Mouse (Mus musculus): ENCODE results near the gene Tmem191c. TPM values are rescaled to one million over a fixed set of nuclear protein-coding genes. Genes with fewer than 3 reads are reported as not detected.

Gene Tmem191c
- polyA plus RNA-seq, 1 experiment from 2014 or later = 31.9 TPM

GRCm38 (mm10) chr16:17307461-17307860 lies 31.6 kb downstream of the Tmem191c start:
- 92% methylated on average over 5 of the region's 5 CpGs for WGBS
- H3K4me2 ChIP-seq = no peak overlapping the region
- H3K36me3 ChIP-seq = peaks cover 94% of the 10 kb centered on the region
- ATAC-seq (ENCODE audit: low read depth) = no peak
- H3K27ac ChIP-seq (replicated peaks) = no peak overlapping the region
- H3K4me3 ChIP-seq = no peak overlapping the region
- no peaks in the 10 kb centered on the region for H3K9me3 ChIP-seq
- H3K9ac ChIP-seq = no peak overlapping the region
- H3K27me3 ChIP-seq = no peaks in the 10 kb centered on the region
- no peaks in the 10 kb centered on the region for H3K4me1 ChIP-seq (replicated peaks)

- Histone ChIP-seq H3K4me2 (no peak overlapping the region), H3K4me3 (no peak overlapping the region), H3K9ac (no peak overlapping the region), H3K9me3 (no peaks in the 10 kb centered on the region), H3K4me1 (replicated peaks) (no peaks in the 10 kb centered on the region), H3K27me3 (no peaks in the 10 kb centered on the region), H3K36me3 (peaks cover 94% of the 10 kb centered on the region), H3K27ac (replicated peaks) (no peak overlapping the region)
- 92% methylated on average over 10 of the region's 10 CpGs for WGBS
- no peak for ATAC-seq (ENCODE audit: low read depth)
Observed at GRCm38 (mm10) chr16:17309036-17309435, 33.2 kb downstream of the Tmem191c start.

- Histone ChIP-seq H3K4me3 (no peak overlapping the region), H3K36me3 (peaks cover 96% of the 10 kb centered on the region), H3K4me2 (no peak overlapping the region), H3K27me3 (no peaks in the 10 kb centered on the region), H3K27ac (replicated peaks) (no peak overlapping the region), H3K4me1 (replicated peaks) (no peaks in the 10 kb centered on the region), H3K9me3 (no peaks in the 10 kb centered on the region), H3K9ac (no peak overlapping the region)
- WGBS = 93% methylated on average over 5 of the region's 5 CpGs
- ATAC-seq (ENCODE audit: low read depth) = no peak
Observed at GRCm38 (mm10) chr16:17312531-17312930, 36.7 kb downstream of the Tmem191c start.

- H3K4me3 ChIP-seq = no peak overlapping the region
- no peak for ATAC-seq (ENCODE audit: low read depth)
- H3K27ac ChIP-seq (replicated peaks) = no peak overlapping the region
- no peak overlapping the region for H3K9ac ChIP-seq
- no peaks in the 10 kb centered on the region for H3K27me3 ChIP-seq
- WGBS = 95% methylated on average over 7 of the region's 7 CpGs
- no peaks in the 10 kb centered on the region for H3K9me3 ChIP-seq
- no peaks in the 10 kb centered on the region for H3K4me1 ChIP-seq (replicated peaks)
- H3K4me2 ChIP-seq = no peak overlapping the region
- peaks cover 94% of the 10 kb centered on the region for H3K36me3 ChIP-seq
Observed at GRCm38 (mm10) chr16:17316554-17316953, 40.7 kb downstream of the Tmem191c start.

DNA sequence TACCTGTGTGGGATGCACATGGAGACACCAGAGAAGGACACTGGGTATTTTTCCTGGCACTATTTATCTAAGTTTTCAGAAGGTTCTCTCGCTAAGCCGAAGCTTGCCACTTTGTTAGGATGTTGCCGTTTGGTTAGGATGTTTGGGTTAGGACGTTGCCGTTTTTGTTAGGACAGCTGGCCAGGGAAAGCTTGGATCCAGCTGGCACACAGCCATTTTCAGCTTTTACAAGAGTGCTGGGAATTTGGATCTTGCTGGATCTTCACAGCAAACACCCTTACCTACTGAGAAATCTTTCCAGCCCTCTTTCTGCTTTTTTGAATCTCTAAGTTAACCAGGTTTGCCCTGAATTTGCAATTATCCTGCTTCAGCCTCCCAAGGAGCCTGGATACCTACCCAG lies 45.6 kb downstream of the Tmem191c start:
- H3K36me3 ChIP-seq = peaks cover 93% of the 10 kb centered on the region
- H3K27ac ChIP-seq (replicated peaks) = no peak overlapping the region
- no peak overlapping the region for H3K4me3 ChIP-seq
- H3K4me1 ChIP-seq (replicated peaks) = no peaks in the 10 kb centered on the region
- no peak for ATAC-seq (ENCODE audit: low read depth)
- H3K9me3 ChIP-seq = no peaks in the 10 kb centered on the region
- no peak overlapping the region for H3K4me2 ChIP-seq
- WGBS = 82% methylated on average over 5 of the region's 5 CpGs
- H3K27me3 ChIP-seq = no peaks in the 10 kb centered on the region
- no peak overlapping the region for H3K9ac ChIP-seq

DNA sequence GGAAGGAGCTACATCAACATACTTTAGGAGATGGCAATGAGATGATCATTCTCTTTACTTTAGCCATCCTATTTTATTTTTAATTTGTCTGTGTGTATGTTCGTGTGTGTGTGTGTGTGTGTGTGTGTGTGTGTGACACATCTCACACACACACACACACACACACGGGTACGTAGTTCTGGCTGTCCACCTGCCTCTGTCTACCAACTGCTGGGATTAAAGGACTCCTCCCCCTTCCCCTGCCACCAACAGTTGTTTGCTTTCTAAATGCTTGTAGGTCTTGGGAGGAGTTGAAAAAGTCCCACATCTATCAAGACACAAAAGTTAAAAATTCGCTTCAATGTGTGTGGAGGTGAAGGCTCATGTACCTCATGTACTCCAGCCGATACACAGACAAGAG lies 48.9 kb downstream of the Tmem191c start:
- Histone ChIP-seq H3K4me3 (no peak overlapping the region), H3K27me3 (no peaks in the 10 kb centered on the region), H3K9ac (no peak overlapping the region), H3K36me3 (peaks cover 82% of the 10 kb centered on the region), H3K9me3 (no peaks in the 10 kb centered on the region), H3K27ac (replicated peaks) (no peak overlapping the region), H3K4me2 (no peak overlapping the region), H3K4me1 (replicated peaks) (no peaks in the 10 kb centered on the region)
- no peak for ATAC-seq (ENCODE audit: low read depth)
- WGBS = 91% methylated on average over 5 of the region's 5 CpGs

- no peaks in the 10 kb centered on the region for H3K27me3 ChIP-seq
- H3K27ac ChIP-seq (replicated peaks) = no peak overlapping the region
- ATAC-seq (ENCODE audit: low read depth) = no peak
- 87% methylated on average over 2 of the region's 2 CpGs for WGBS
- H3K4me3 ChIP-seq = no peak overlapping the region
- H3K9ac ChIP-seq = no peak overlapping the region
- no peak overlapping the region for H3K4me2 ChIP-seq
- no peaks in the 10 kb centered on the region for H3K4me1 ChIP-seq (replicated peaks)
- peaks cover 79% of the 10 kb centered on the region for H3K36me3 ChIP-seq
- no peaks in the 10 kb centered on the region for H3K9me3 ChIP-seq
Observed at GRCm38 (mm10) chr16:17326064-17326463, 50.2 kb downstream of the Tmem191c start.

DNA sequence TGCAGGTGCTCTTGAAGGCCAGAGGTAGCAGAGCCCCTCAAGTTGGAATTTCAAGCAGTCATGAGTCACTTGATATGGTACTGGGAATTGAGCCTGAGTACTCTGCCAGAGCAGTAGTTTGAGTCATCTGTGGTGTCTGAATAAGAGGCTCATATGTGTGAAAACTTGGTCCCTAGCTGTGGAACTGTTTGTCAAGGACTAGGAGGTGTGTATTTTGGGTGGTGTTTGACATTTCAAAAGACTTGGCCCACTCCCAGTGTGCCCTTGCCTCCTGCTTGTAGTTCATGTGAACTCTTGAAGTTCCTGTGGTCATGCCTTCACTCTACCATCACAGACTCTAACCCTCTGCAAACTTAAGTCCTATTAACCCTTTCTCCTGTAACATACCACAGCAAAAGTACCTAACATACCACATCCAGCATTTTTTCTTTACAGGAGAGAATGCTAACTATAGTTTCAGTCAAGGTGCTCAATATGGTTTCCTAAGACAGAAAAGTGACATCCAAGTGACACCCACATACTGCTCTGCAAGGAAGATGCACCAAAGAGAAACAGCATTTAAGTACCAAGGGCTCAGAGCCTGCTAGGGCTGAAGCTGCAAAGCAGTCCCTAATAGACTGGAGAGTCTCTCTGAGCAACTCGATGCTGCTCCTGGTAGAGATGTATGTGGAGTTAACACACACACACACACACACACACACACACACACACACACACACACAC lies 54.1 kb downstream of the Tmem191c start:
- Histone ChIP-seq H3K4me1 (replicated peaks) (no peaks in the 10 kb centered on the region), H3K4me3 (no peak overlapping the region), H3K4me2 (no peak overlapping the region), H3K9ac (no peak overlapping the region), H3K27ac (replicated peaks) (no peak overlapping the region), H3K9me3 (no peaks in the 10 kb centered on the region), H3K27me3 (no peaks in the 10 kb centered on the region), H3K36me3 (peaks cover 45% of the 10 kb centered on the region)
- ATAC-seq (ENCODE audit: low read depth) = no peak
- WGBS = 83% methylated on average over 1 of the region's 1 CpGs

DNA sequence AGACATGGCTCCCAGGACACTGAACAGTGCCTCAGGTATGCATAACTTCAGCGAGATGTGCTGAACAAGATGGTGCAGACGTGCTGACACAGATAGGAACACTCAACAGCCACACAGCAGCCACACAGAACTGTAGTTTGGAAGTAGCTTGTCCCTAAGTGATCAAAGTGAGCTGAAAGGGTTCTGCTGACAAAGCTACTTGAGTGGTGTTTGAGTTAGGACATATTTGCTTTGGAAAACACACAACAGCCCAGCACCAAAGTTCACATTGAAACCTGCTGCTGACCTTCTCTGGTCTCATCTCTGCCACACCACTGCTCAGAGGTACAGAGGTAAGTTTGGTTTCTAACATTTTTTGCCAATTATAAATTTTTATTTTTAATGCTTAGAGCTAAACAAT lies 55.2 kb downstream of the Tmem191c start, which contains the start of gene Serpind1:
TSS of gene Serpind1 (plus strand) at position 256 of the 400 bp plus-strand sequence.
- 86% methylated on average over 2 of the region's 2 CpGs for WGBS
- no peak within 1 kb of the TSS for H3K9ac ChIP-seq
- H3K4me2 ChIP-seq = no peak within 1 kb of the TSS
- H3K4me1 ChIP-seq (replicated peaks) = no peaks in the 10 kb centered on the region
- no peak for ATAC-seq (ENCODE audit: low read depth)
- H3K4me3 ChIP-seq = no peak within 1 kb of the TSS
- peaks cover 42% of the 10 kb centered on the region for H3K36me3 ChIP-seq
- H3K9me3 ChIP-seq = no peaks in the 10 kb centered on the region
- no peak within 1 kb of the TSS for H3K27ac ChIP-seq (replicated peaks)
- H3K27me3 ChIP-seq = no peaks in the 10 kb centered on the region

DNA sequence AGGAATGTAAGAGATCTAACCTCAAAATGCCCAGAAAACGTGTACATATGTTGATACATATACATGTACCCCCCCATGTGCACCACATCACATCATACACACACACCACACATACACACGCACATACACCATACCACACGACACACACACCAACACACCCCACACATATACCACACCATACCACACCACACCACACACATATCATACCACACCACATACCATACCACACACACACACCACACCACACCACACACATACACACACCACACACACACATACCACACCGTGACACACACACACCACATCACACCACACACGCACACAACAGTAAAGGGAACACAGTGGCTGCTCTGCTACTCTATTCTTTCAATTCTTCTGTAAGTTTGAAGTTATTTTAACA lies 56.0 kb downstream of the Tmem191c start:
- H3K4me3 ChIP-seq = no peak overlapping the region
- no peak for ATAC-seq (ENCODE audit: low read depth)
- no peak overlapping the region for H3K4me2 ChIP-seq
- 91% methylated on average over 5 of the region's 5 CpGs for WGBS
- H3K27me3 ChIP-seq = no peaks in the 10 kb centered on the region
- H3K27ac ChIP-seq (replicated peaks) = no peak overlapping the region
- H3K36me3 ChIP-seq = peaks cover 42% of the 10 kb centered on the region
- H3K4me1 ChIP-seq (replicated peaks) = no peaks in the 10 kb centered on the region
- no peaks in the 10 kb centered on the region for H3K9me3 ChIP-seq
- no peak overlapping the region for H3K9ac ChIP-seq

Other genes starting within 250 kb of the Tmem191c start
- gene Ypel1, start 206.4 kb upstream of the Tmem191c start, polyA plus RNA-seq (2015; fragmentation: Nextera tagmentation; extraction: Ambion mirVana) = 81.2 and 94.0 TPM in 2 replicates
- gene Ppil2, start 164.8 kb upstream of the Tmem191c start, polyA plus RNA-seq (2015; fragmentation: Nextera tagmentation; extraction: Ambion mirVana) = 154 and 157 TPM in 2 replicates
- 25.8 and 26.0 TPM in 2 replicates for gene 2610318N02Rik, start 150.9 kb upstream of the Tmem191c start, polyA plus RNA-seq (2015; fragmentation: Nextera tagmentation; extraction: Ambion mirVana)
- 51.1 and 67.2 TPM in 2 replicates for gene Sdf2l1, start 143.7 kb upstream of the Tmem191c start, polyA plus RNA-seq (2015; fragmentation: Nextera tagmentation; extraction: Ambion mirVana)
- gene Ydjc, start 131.5 kb upstream of the Tmem191c start, polyA plus RNA-seq (2015; fragmentation: Nextera tagmentation; extraction: Ambion mirVana) = 31.1 and 39.7 TPM in 2 replicates
- gene Ccdc116, start 128.8 kb upstream of the Tmem191c start, polyA plus RNA-seq (2015; fragmentation: Nextera tagmentation; extraction: Ambion mirVana) = 2.3 and 2.5 TPM in 2 replicates
- 326 and 357 TPM in 2 replicates for gene Ube2l3, start 73.4 kb upstream of the Tmem191c start, polyA plus RNA-seq (2015; fragmentation: Nextera tagmentation; extraction: Ambion mirVana)
- gene Rimbp3, start 67.5 kb upstream of the Tmem191c start, polyA plus RNA-seq (2015; fragmentation: Nextera tagmentation; extraction: Ambion mirVana) = 1.5 TPM in 2 replicates
- gene Hic2, start 42.5 kb upstream of the Tmem191c start, polyA plus RNA-seq (2015; fragmentation: Nextera tagmentation; extraction: Ambion mirVana) = 7.8 and 8.2 TPM in 2 replicates
- gene Serpind1, start 55.3 kb downstream of the Tmem191c start, polyA plus RNA-seq (2015; fragmentation: Nextera tagmentation; extraction: Ambion mirVana) = 0.76 and 0.88 TPM in 2 replicates
- gene Snap29, start 129.9 kb downstream of the Tmem191c start, polyA plus RNA-seq (2015; fragmentation: Nextera tagmentation; extraction: Ambion mirVana) = 22.3 and 22.5 TPM in 2 replicates
- 56.1 and 61.4 TPM in 2 replicates for gene Pi4ka, start 130.2 kb downstream of the Tmem191c start, polyA plus RNA-seq (2015; fragmentation: Nextera tagmentation; extraction: Ambion mirVana)
- gene Crkl, start 175.9 kb downstream of the Tmem191c start, polyA plus RNA-seq (2015; fragmentation: Nextera tagmentation; extraction: Ambion mirVana) = 84.5 and 88.0 TPM in 2 replicates
- 2.4 and 2.6 TPM in 2 replicates for gene Aifm3, start 213.5 kb downstream of the Tmem191c start, polyA plus RNA-seq (2015; fragmentation: Nextera tagmentation; extraction: Ambion mirVana)
- gene Lztr1, start 232.6 kb downstream of the Tmem191c start, polyA plus RNA-seq (2015; fragmentation: Nextera tagmentation; extraction: Ambion mirVana) = 108 and 134 TPM in 2 replicates

Measured in neural tube, embryonic 13.5 days (tissue).